Mouse (Mus musculus) MEL (cell line): ENCODE measurements around the gene Sf3b5. TPM values are rescaled to one million over a fixed set of nuclear protein-coding genes. Genes with fewer than 3 reads are reported as not detected.
A peak's percentile ranks its signal among the peaks of the same experiment; 100 is the strongest.

Source experiments
- DNase-seq: peaks from one replicate; pipeline ENCODE4 v3.0.0; 2011; ENCODE audit warnings: low read depth, low spot score
- H3K27ac ChIP-seq: 2 replicates; pipeline ENCODE4 v1.5.1; 2012; ENCODE audit warnings: low read depth, mild to moderate bottlenecking, control low read depth, low read length, moderate library complexity; ENCODE audit not compliant: control insufficient read depth
- H3K27me3 ChIP-seq, 2 experiments: fragments of 150-350 bp in 1 of 2; sonication (generic) in 1 of 2; 2 replicates each; pipeline ENCODE4 v1.6.1; 2012; ENCODE audit warnings: low read length in 2 of 2, mild to moderate bottlenecking in 2 of 2, improper control_type of control experiment in 1 of 2, moderate library complexity in 1 of 2; ENCODE audit not compliant: insufficient read depth in 2 of 2, control insufficient read depth in 1 of 2
- H3K36me3 ChIP-seq, 2 experiments: 2 replicates each; pipeline ENCODE4 v1.6.1; 2012 to 2014; ENCODE audit warnings: low read length in 2 of 2, improper control_type of control experiment in 1 of 2, inconsistent platforms in 1 of 2, mild to moderate bottlenecking in 1 of 2; ENCODE audit not compliant: insufficient read depth in 2 of 2, control insufficient read depth in 1 of 2
- H3K4me1 ChIP-seq, 2 experiments: fragments of 150-350 bp in 1 of 2; sonication (generic) in 1 of 2; 2 replicates each; pipeline ENCODE4 v1.6.1; 2012; ENCODE audit warnings: low read length in 2 of 2, improper control_type of control experiment in 1 of 2, mild to moderate bottlenecking in 1 of 2; ENCODE audit not compliant: insufficient read depth in 2 of 2, control insufficient read depth in 1 of 2
- H3K4me3 ChIP-seq, 2 experiments: fragments of 150-350 bp in 1 of 2; sonication (generic) in 1 of 2; 2 replicates each; pipeline ENCODE4 v1.5.1; 2012; ENCODE audit warnings: low read depth in 2 of 2, low read length in 2 of 2, mild to moderate bottlenecking in 2 of 2, moderate library complexity in 2 of 2, control low read depth in 1 of 2, improper control_type of control experiment in 1 of 2; ENCODE audit not compliant: control insufficient read depth in 1 of 2, insufficient read depth in 1 of 2
- H3K79me2 ChIP-seq: 2 replicates; pipeline ENCODE4 v1.6.1; 2012; ENCODE audit warnings: mild to moderate bottlenecking, low read length, moderate library complexity; ENCODE audit not compliant: control insufficient read depth, poor library complexity, insufficient read depth
- H3K9ac ChIP-seq: 2 replicates; pipeline ENCODE4 v1.6.1; 2012; ENCODE audit warnings: low read depth, mild to moderate bottlenecking, control low read depth, low read length, moderate library complexity; ENCODE audit not compliant: control insufficient read depth, poor library complexity, severe bottlenecking
- H3K9me3 ChIP-seq: fragments of 150-350 bp; sonication (generic); replicated peaks from 2 replicates; pipeline ENCODE4 v1.6.1; 2012; ENCODE audit warnings: mild to moderate bottlenecking, low read length, improper control_type of control experiment, moderate library complexity; ENCODE audit not compliant: insufficient read depth
- BHLHE40 ChIP-seq: IDR thresholded peaks from 2 replicates; pipeline ENCODE4 v1.6.1; 2012; ENCODE audit warnings: low read depth, mild to moderate bottlenecking, inconsistent platforms, low read length, improper control_type of control experiment, borderline replicate concordance
- EP300 ChIP-seq, 2 experiments: IDR thresholded peaks; 2 replicates each; pipeline ENCODE4 v1.6.1; 2011; ENCODE audit warnings: improper control_type of control experiment in 2 of 2, low read length in 2 of 2, low read depth in 1 of 2, mild to moderate bottlenecking in 1 of 2
- ETS1 ChIP-seq: IDR thresholded peaks from 2 replicates; pipeline ENCODE4 v1.6.1; 2012; ENCODE audit warnings: low read depth, mild to moderate bottlenecking, inconsistent platforms, low read length, improper control_type of control experiment, moderate library complexity
- GATA1 ChIP-seq: IDR thresholded peaks from 2 replicates; pipeline ENCODE4 v1.6.1; 2011; ENCODE audit warnings: low read depth, low read length, improper control_type of control experiment
- HCFC1 ChIP-seq: IDR thresholded peaks from 2 replicates; pipeline ENCODE4 v1.6.1; 2012; ENCODE audit warnings: low read depth, mild to moderate bottlenecking, inconsistent platforms, low read length, improper control_type of control experiment, moderate library complexity
- MAFK ChIP-seq: IDR thresholded peaks from 2 replicates; pipeline ENCODE4 v1.6.1; 2011; ENCODE audit warnings: low read depth, mild to moderate bottlenecking, low read length, improper control_type of control experiment, borderline replicate concordance
- MEF2A ChIP-seq: IDR thresholded peaks from 2 replicates; pipeline ENCODE4 v1.6.1; 2014; ENCODE audit warnings: low read depth, mild to moderate bottlenecking, inconsistent platforms, low read length, improper control_type of control experiment; ENCODE audit not compliant: poor library complexity, insufficient replicate concordance, severe bottlenecking; ENCODE audit errors: extremely low read depth
- MXI1 ChIP-seq: IDR thresholded peaks from 2 replicates; pipeline ENCODE4 v1.6.1; 2011; ENCODE audit warnings: mild to moderate bottlenecking, low read depth, low read length, improper control_type of control experiment
- MYB ChIP-seq: IDR thresholded peaks from 2 replicates; pipeline ENCODE4 v1.6.1; 2011; ENCODE audit warnings: mild to moderate bottlenecking, low read depth, low read length, improper control_type of control experiment
- NELFE ChIP-seq: IDR thresholded peaks from 2 replicates; pipeline ENCODE4 v1.6.1; 2011; ENCODE audit warnings: low read depth, low read length, improper control_type of control experiment
- POLR2A ChIP-seq, 2 experiments: IDR thresholded peaks; 2 replicates each; pipeline ENCODE4 v1.6.1; 2011 to 2012; ENCODE audit warnings: low read length in 2 of 2, mild to moderate bottlenecking in 2 of 2, control low read depth in 1 of 2, improper control_type of control experiment in 1 of 2, low read depth in 1 of 2, moderate library complexity in 1 of 2; ENCODE audit not compliant: control insufficient read depth in 1 of 2, insufficient read depth in 1 of 2, poor library complexity in 1 of 2
- POLR2AphosphoS5 ChIP-seq: IDR thresholded peaks from 2 replicates; pipeline ENCODE4 v1.6.1; 2012; ENCODE audit warnings: low read depth, borderline replicate concordance, mild to moderate bottlenecking, inconsistent platforms, low read length, moderate library complexity, mixed read lengths
- RAD21 ChIP-seq: IDR thresholded peaks from 2 replicates; pipeline ENCODE4 v1.6.1; 2011; ENCODE audit warnings: mild to moderate bottlenecking, low read depth, low read length, improper control_type of control experiment
- RCOR1 ChIP-seq: IDR thresholded peaks from 2 replicates; pipeline ENCODE4 v1.6.1; 2012; ENCODE audit warnings: low read depth, mild to moderate bottlenecking, inconsistent platforms, low read length, improper control_type of control experiment
- SIN3A ChIP-seq: IDR thresholded peaks from 2 replicates; pipeline ENCODE4 v1.6.1; 2012; ENCODE audit warnings: low read length, improper control_type of control experiment, inconsistent platforms
- SMC3 ChIP-seq: IDR thresholded peaks from 2 replicates; pipeline ENCODE4 v1.6.1; 2011; ENCODE audit warnings: low read depth, low read length, improper control_type of control experiment
- TAL1 ChIP-seq: IDR thresholded peaks from 2 replicates; pipeline ENCODE4 v1.6.1; 2012; ENCODE audit warnings: mild to moderate bottlenecking, inconsistent platforms, low read length, moderate library complexity, mixed read lengths
- TCF12 ChIP-seq: IDR thresholded peaks from 2 replicates; pipeline ENCODE4 v1.6.1; 2014; ENCODE audit warnings: low read depth, mild to moderate bottlenecking, inconsistent platforms, low read length, improper control_type of control experiment, moderate library complexity
- ZNF384 ChIP-seq: IDR thresholded peaks from 2 replicates; pipeline ENCODE4 v1.6.1; 2012; ENCODE audit warnings: low read depth, mild to moderate bottlenecking, inconsistent platforms, low read length, improper control_type of control experiment
- polyA plus RNA-seq, 2 experiments: library from polyadenylated mRNA; stranded (reverse) in 1 of 2; unstranded in 1 of 2; fragments of >175 nt in 1 of 2; fragments of >200 nt in 1 of 2; gene quantifications; 2 replicates each; pipeline versions ENCODE4 v1.2.1 to v1.2.4; 2012; ENCODE audit warnings: low replicate concordance in 2 of 2, low read depth in 1 of 2; ENCODE audit not compliant: insufficient read length in 2 of 2, insufficient read depth in 1 of 2, missing spikeins in 1 of 2
- total RNA-seq: library from RNA; depleted of rRNA; stranded (reverse); fragments of 300-350 nt; gene quantifications from 2 replicates; pipeline ENCODE4 v1.2.3, GENCODE M21; 2012

Gene Sf3b5
- total and polyA plus RNA-seq, 3 experiments = 16.6 to 57.4 TPM; not detected in 1

GRCm38 (mm10) chr10:12985028-12985427 is 20.1 kb upstream of the Sf3b5 start:
- H3K36me3 ChIP-seq = peaks cover 0 to 19% of the 10 kb centered on the region in 2 experiments; a peak in 2 of 4 replicates
- TF ChIP-seq ETS1 = peak; percentile 66
- TF ChIP-seq EP300 (IDR thresholded peaks at IDR 0.05; ENCODE audit: low read depth in 1 of 2, low read length in 2 of 2) = peak in 1 of 2 experiments; percentile 26; a peak in 1 of 4 replicates
- no peak for TF ChIP-seq HCFC1
- TF ChIP-seq NELFE = no peak
- H3K27me3 ChIP-seq = no peaks in the 10 kb centered on the region
- no peaks in the 10 kb centered on the region for H3K79me2 ChIP-seq
- no peak overlapping the region for H3K4me3 ChIP-seq
- DNase-seq = peak; percentile 57
- H3K27ac ChIP-seq = peak overlapping the region; percentile 96
- H3K9ac ChIP-seq = no peak overlapping the region; the same call in 1 of the 2 replicates
- H3K4me1 ChIP-seq = peaks cover 22 to 26% of the 10 kb centered on the region in 2 experiments
- no peaks in the 10 kb centered on the region for H3K9me3 ChIP-seq

- H3K27ac ChIP-seq = peak overlapping the region; percentile 96
- TF ChIP-seq TCF12 (peak; percentile 91), ZNF384 (peak; percentile 68), RCOR1 (peak; percentile 30; the same call in 1 of the 2 replicates), MAFK (0 out of 2 replicates have a peak, but pooled peaks have one; percentile 40), MYB (peak; percentile 73), RAD21 (no peak), TAL1 (peak; percentile 81), MXI1 (peak; percentile 27; the same call in 1 of the 2 replicates), SIN3A (peak; percentile 67; the same call in 1 of the 2 replicates), POLR2AphosphoS5 (no peak), MEF2A (peak; percentile 93; the same call in 1 of the 2 replicates), GATA1 (peak; percentile 82), ETS1 (peak; percentile 93), BHLHE40 (peak; percentile 37; the same call in 1 of the 2 replicates), POLR2A (IDR thresholded peaks at IDR 0.05; ENCODE audit: control insufficient read depth in 1 of 2, insufficient read depth in 1 of 2, low read depth in 1 of 2, low read length in 2 of 2, poor library complexity in 1 of 2) (no peak), EP300 (IDR thresholded peaks at IDR 0.05; ENCODE audit: low read depth in 1 of 2, low read length in 2 of 2) (peak; percentile 91 to 94), SMC3 (no peak), NELFE (no peak)
- peaks cover 22 to 26% of the 10 kb centered on the region in 2 experiments for H3K4me1 ChIP-seq
- no peaks in the 10 kb centered on the region for H3K27me3 ChIP-seq
- no peaks in the 10 kb centered on the region for H3K9me3 ChIP-seq
- H3K4me3 ChIP-seq = peak overlapping the region in 1 of 2 experiments; percentile 19; a peak in 2 of 4 replicates
- H3K9ac ChIP-seq = peak overlapping the region; percentile 48
- peaks cover 0 to 19% of the 10 kb centered on the region in 2 experiments; a peak in 2 of 4 replicates for H3K36me3 ChIP-seq
- no peaks in the 10 kb centered on the region for H3K79me2 ChIP-seq
- peak; percentile 84 for DNase-seq
Measured at GRCm38 (mm10) chr10:12986485-12986884, 18.7 kb upstream of the Sf3b5 start.
